Mouse (Mus musculus): ENCODE measurements around the gene Bmpr2.

The Bmpr2 gene

GRCm38 (mm10) chr1:59926021-59926672, 162.9 kb downstream of the Bmpr2 start:
- no peak for DNase-seq (ENCODE audit: extremely low read depth, low read depth, low spot score)

GRCm38 (mm10) chr1:59927131-59927680, 164.0 kb downstream of the Bmpr2 start:
- no peak for DNase-seq (ENCODE audit: extremely low read depth, low read depth, low spot score)

Measured in fat pad, adult 2 months (tissue).